Comparison of ENCODE assay signal across 26 mouse cellular contexts in genomic region chr16:26530451-26530850, GRCm38 (mm10). TPM values are rescaled to one million over a fixed set of nuclear protein-coding genes. Genes with fewer than 3 reads are reported as not detected.
DNase-seq lines count a peak whose midpoint lies in the region; ATAC-seq lines count a peak whose summit lies in the region.
"Had no signal": no experiment of that assay in that cellular context is flagged by ENCODE, and none has a peak within 500 bp of the region (broad histone marks: within the 10 kb centered on the region; RNA-seq: fewer than 3 reads in every experiment).

No protein-coding gene starts in this region.

- peak overlapping the region; percentile 75 for H3K27ac ChIP-seq in kidney, embryonic 16.5 days (ENCODE audit: low read length)
- H3K27ac ChIP-seq: embryonic facial prominence, embryonic 13.5 days; embryonic facial prominence, embryonic 15.5 days; forebrain, embryonic 10.5 days; forebrain, embryonic 12.5 days had no signal

- peaks cover 16% of the 10 kb centered on the region for H3K4me1 ChIP-seq in kidney, embryonic 16.5 days (ENCODE audit: insufficient read depth, low read length)
- H3K4me1 ChIP-seq: embryonic facial prominence, embryonic 15.5 days; forebrain, embryonic 10.5 days had no signal

- no peak overlapping the region for H3K9ac ChIP-seq in kidney, embryonic 16.5 days (replicated peaks; ENCODE audit: low read length)
- H3K9ac ChIP-seq: embryonic facial prominence, embryonic 13.5 days; embryonic facial prominence, embryonic 15.5 days; forebrain, embryonic 12.5 days had no signal

- no peak overlapping the region for H3K4me3 ChIP-seq in kidney, embryonic 16.5 days (ENCODE audit: low read length)
- H3K4me3 ChIP-seq: embryonic facial prominence, embryonic 13.5 days; embryonic facial prominence, embryonic 15.5 days; erythroblast, embryonic 14.5 days; forebrain, embryonic 10.5 days; forebrain, embryonic 12.5 days had no signal

- peak; percentile 85 for DNase-seq in kidney, adult 9 months
- DNase-seq in kidney, postnatal 10 days = no peak
- no peak for DNase-seq in kidney, adult 11 months
- DNase-seq in kidney, postnatal 14 days = peak; percentile 27
- DNase-seq in kidney, postnatal 25 days = no peak
- DNase-seq in cerebellum, postnatal 36 days = no peak
- DNase-seq: adrenal gland, adult 8-10 months; adrenal gland, postnatal 14 days; adrenal gland, postnatal 36 days; cerebellum, adult 11-12 months; cerebellum, adult 2 months; cerebellum, adult 9-10 months; cerebellum, postnatal 10 days; cerebellum, postnatal 25 days; embryo, embryonic 11 days had no signal

- H3K36me3 ChIP-seq in kidney, embryonic 16.5 days (ENCODE audit: insufficient read depth, low read length) = no peaks in the 10 kb centered on the region
- H3K36me3 ChIP-seq: embryonic facial prominence, embryonic 13.5 days; embryonic facial prominence, embryonic 15.5 days; forebrain, embryonic 10.5 days; forebrain, embryonic 12.5 days had no signal

- H3K4me2 ChIP-seq in kidney, embryonic 16.5 days (replicated peaks; ENCODE audit: low read depth, low read length) = no peak overlapping the region
- H3K4me2 ChIP-seq: embryonic facial prominence, embryonic 13.5 days; embryonic facial prominence, embryonic 15.5 days; forebrain, embryonic 12.5 days had no signal

- peaks cover 5% of the 10 kb centered on the region for H3K27me3 ChIP-seq in kidney, embryonic 16.5 days (ENCODE audit: insufficient read depth, low read length)
- H3K27me3 ChIP-seq: embryonic facial prominence, embryonic 13.5 days; embryonic facial prominence, embryonic 15.5 days; forebrain, embryonic 12.5 days had no signal

- WGBS in kidney, embryonic 16.5 days = 33% methylated on average over 1 of the region's 1 CpGs

- H3K9me3 ChIP-seq in kidney, embryonic 16.5 days (ENCODE audit: low read length) = no peaks in the 10 kb centered on the region
- H3K9me3 ChIP-seq: embryonic facial prominence, embryonic 13.5 days; embryonic facial prominence, embryonic 15.5 days; forebrain, embryonic 10.5 days; forebrain, embryonic 12.5 days had no signal

- ATAC-seq in kidney, embryonic 16.5 days (ENCODE audit: low FRiP score, low TSS enrichment) = peak; percentile 70; the same call in 1 of the 2 replicates
- ATAC-seq: activated CD4-positive, CD25-positive, alpha-beta regulatory T cell, adult 4 months; forebrain, embryonic 14.5 days; forebrain, embryonic 16.5 days had no signal

RNA-seq across cellular contexts. Expression of gene Tmem207, which starts 3.9 kb away (rescaled TPM):
- polyA plus RNA-seq in kidney, embryonic 16.5 days (2015; fragmentation: Nextera tagmentation; extraction: Ambion mirVana) = 0.21 TPM in 1 of 2 replicates, not detected in the other
- polyA plus RNA-seq: activated CD4-positive, CD25-positive, alpha-beta regulatory T cell, adult 4 months; C2C12; cerebellum, adult 2 months; embryonic facial prominence, embryonic 11.5 days; embryonic facial prominence, embryonic 13.5 days; embryonic facial prominence, embryonic 15.5 days; erythroblast, embryonic 14.5 days; forebrain, embryonic 10.5 days; forebrain, embryonic 14.5 days; forebrain, embryonic 16.5 days had no signal

RNA-seq across cellular contexts. Expression of gene Il1rap, which starts 51.1 kb away (rescaled TPM):
- polyA plus RNA-seq in kidney, embryonic 16.5 days (2015; fragmentation: Nextera tagmentation; extraction: Ambion mirVana) = 13.8 and 14.4 TPM in 2 replicates

Comparison
In these comparisons a context has a peak if more than half of its experiments do, and no peak if none do; other contexts are left out.
1. DNase-seq: peak in kidney, adult 9 months (single experiment) and kidney, postnatal 14 days (single experiment); none in kidney, postnatal 10 days (single experiment), kidney, adult 11 months (single experiment), kidney, postnatal 25 days (0 of 2) and cerebellum, postnatal 36 days (0 of 2).